Mouse (Mus musculus): ENCODE measurements around the gene Prkg1.

The Prkg1 gene

GRCm38 (mm10) chr19:31621716-31622115 is 143.1 kb downstream of the Prkg1 start:
- DNase-seq (ENCODE audit: low spot score), result no peak

GRCm38 (mm10) chr19:31616830-31617229 is 148.0 kb downstream of the Prkg1 start:
- DNase-seq (ENCODE audit: low spot score), result no peak

- DNase-seq (ENCODE audit: low spot score), result no peak
Measured at GRCm38 (mm10) chr19:31616159-31616558, 148.7 kb downstream of the Prkg1 start.

- no peak for DNase-seq (ENCODE audit: low spot score)
Measured at GRCm38 (mm10) chr19:31613146-31613545, 151.7 kb downstream of the Prkg1 start.

- DNase-seq (ENCODE audit: low spot score), result no peak
Measured at GRCm38 (mm10) chr19:31602578-31602977, 162.3 kb downstream of the Prkg1 start.

- no peak for DNase-seq (ENCODE audit: low spot score)
Measured at GRCm38 (mm10) chr19:31594011-31594410, 170.8 kb downstream of the Prkg1 start.

- no peak for DNase-seq (ENCODE audit: low spot score)
Measured at GRCm38 (mm10) chr19:31590701-31591100, 174.1 kb downstream of the Prkg1 start.

GRCm38 (mm10) chr19:31577092-31577491 is 187.7 kb downstream of the Prkg1 start:
- no peak for DNase-seq (ENCODE audit: low spot score)

GRCm38 (mm10) chr19:31564329-31564728 is 200.5 kb downstream of the Prkg1 start:
- DNase-seq (ENCODE audit: low spot score), result peak; percentile 41

GRCm38 (mm10) chr19:31546063-31546462 is 218.8 kb downstream of the Prkg1 start:
- DNase-seq (ENCODE audit: low spot score), result no peak

- DNase-seq (ENCODE audit: low spot score), result peak; percentile 19
Measured at GRCm38 (mm10) chr19:31531249-31531740, 233.5 kb downstream of the Prkg1 start.

- DNase-seq (ENCODE audit: low spot score), result no peak
Measured at GRCm38 (mm10) chr19:31530616-31531015, 234.2 kb downstream of the Prkg1 start.

- no peak for DNase-seq (ENCODE audit: low spot score)
Measured at GRCm38 (mm10) chr19:31529890-31530289, 234.9 kb downstream of the Prkg1 start.

GRCm38 (mm10) chr19:31514490-31514889 is 250.3 kb downstream of the Prkg1 start:
- DNase-seq (ENCODE audit: low spot score), result no peak

- DNase-seq (ENCODE audit: low spot score), result no peak
Measured at GRCm38 (mm10) chr19:31507831-31508230, 257.0 kb downstream of the Prkg1 start.

- no peak for DNase-seq (ENCODE audit: low spot score)
Measured at GRCm38 (mm10) chr19:31506296-31506695, 258.5 kb downstream of the Prkg1 start.

GRCm38 (mm10) chr19:31505041-31505440 is 259.8 kb downstream of the Prkg1 start:
- DNase-seq (ENCODE audit: low spot score), result no peak

GRCm38 (mm10) chr19:31497386-31497785 is 267.4 kb downstream of the Prkg1 start:
- no peak for DNase-seq (ENCODE audit: low spot score)

GRCm38 (mm10) chr19:31489606-31490005 is 275.2 kb downstream of the Prkg1 start:
- no peak for DNase-seq (ENCODE audit: low spot score)

- no peak for DNase-seq (ENCODE audit: low spot score)
Measured at GRCm38 (mm10) chr19:31471766-31472165, 293.1 kb downstream of the Prkg1 start.

- no peak for DNase-seq (ENCODE audit: low spot score)
Measured at GRCm38 (mm10) chr19:31460188-31460587, 304.6 kb downstream of the Prkg1 start.

- no peak for DNase-seq (ENCODE audit: low spot score)
Measured at GRCm38 (mm10) chr19:31444101-31444500, 320.7 kb downstream of the Prkg1 start.

GRCm38 (mm10) chr19:31442311-31442710 is 322.5 kb downstream of the Prkg1 start:
- no peak for DNase-seq (ENCODE audit: low spot score)

GRCm38 (mm10) chr19:31433446-31433845 is 331.4 kb downstream of the Prkg1 start:
- DNase-seq (ENCODE audit: low spot score), result no peak

GRCm38 (mm10) chr19:31431411-31431810 is 333.4 kb downstream of the Prkg1 start:
- DNase-seq (ENCODE audit: low spot score), result no peak
